Mouse (Mus musculus): ENCODE data around the gene Dennd1a.

Gene Dennd1a

DNA sequence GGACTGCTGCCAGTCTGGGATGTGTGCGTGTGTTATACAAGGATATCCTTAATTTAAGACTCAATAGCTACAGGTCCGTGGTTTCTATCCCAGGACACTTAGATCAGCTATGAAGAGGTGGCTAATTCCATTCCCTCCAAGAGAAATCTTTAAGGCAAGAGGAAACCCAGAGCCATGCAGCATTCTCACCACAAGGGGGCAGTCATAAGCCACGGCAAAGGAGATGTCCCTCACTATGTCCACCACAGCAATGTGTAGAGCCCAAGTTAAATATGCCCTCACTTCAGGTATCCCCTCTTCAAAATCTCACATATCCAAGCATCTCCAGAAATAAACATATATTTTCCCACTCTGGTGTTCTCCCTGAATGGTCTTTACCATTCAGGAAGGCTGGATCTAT is 471.5 kb downstream of the Dennd1a start:
- peak; percentile 40 for DNase-seq (ENCODE audit: low spot score)

GRCm38 (mm10) chr2:37814820-37815361 is 472.3 kb downstream of the Dennd1a start:
- DNase-seq (ENCODE audit: low spot score): no peak

DNA sequence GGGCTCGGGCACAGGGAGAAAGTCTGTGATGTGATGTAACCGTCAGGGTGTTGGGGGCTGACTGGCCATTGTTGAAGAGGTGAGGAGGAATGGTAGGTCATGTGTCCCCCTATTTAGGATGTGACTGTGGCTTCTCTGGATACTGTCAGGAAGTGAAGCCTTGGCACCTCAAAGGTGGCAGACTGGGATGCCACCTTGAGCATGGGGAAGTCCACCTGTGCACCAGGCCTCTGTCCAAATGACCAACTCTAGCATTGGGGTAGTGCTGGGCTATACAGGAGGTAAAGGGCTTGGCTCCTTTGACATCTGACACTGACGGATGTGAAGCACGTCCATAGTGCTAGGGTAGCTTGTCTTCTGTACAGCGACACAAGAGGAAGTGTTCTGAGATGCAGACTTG is 474.8 kb downstream of the Dennd1a start:
- DNase-seq (ENCODE audit: low spot score): no peak

- no peak for DNase-seq (ENCODE audit: low spot score)
Observed at GRCm38 (mm10) chr2:37811682-37812081, 475.5 kb downstream of the Dennd1a start.

- peak; percentile 15 for DNase-seq (ENCODE audit: low spot score)
Observed at GRCm38 (mm10) chr2:37802610-37803212, 484.5 kb downstream of the Dennd1a start.

- no peak for DNase-seq (ENCODE audit: low spot score)
Observed at GRCm38 (mm10) chr2:37801687-37802086, 485.5 kb downstream of the Dennd1a start.

- DNase-seq (ENCODE audit: low spot score): no peak
Observed at GRCm38 (mm10) chr2:37799137-37799536, 488.1 kb downstream of the Dennd1a start.

DNA sequence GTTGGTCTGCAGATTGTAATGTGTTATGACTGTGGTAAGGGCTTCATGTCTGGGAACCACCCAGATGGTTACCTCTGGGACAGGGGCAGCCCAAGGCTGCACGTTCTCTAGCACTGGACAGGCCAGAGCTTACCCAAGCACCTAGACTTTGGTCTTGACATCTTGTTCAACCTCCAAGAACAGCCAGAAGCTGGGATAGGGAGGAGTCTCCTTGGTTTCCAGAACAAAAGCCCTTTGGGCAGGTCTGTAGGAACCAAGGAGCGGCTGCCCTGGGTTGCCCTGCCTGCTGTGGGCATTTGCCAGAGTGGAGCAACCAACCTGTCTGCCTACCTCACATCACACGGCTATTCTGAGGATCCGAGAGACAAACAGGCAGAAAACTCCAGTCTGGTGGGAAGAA is 490.1 kb downstream of the Dennd1a start:
- DNase-seq (ENCODE audit: low spot score): no peak

- no peak for DNase-seq (ENCODE audit: low spot score)
Observed at GRCm38 (mm10) chr2:37796021-37796420, 491.2 kb downstream of the Dennd1a start.

GRCm38 (mm10) chr2:37791340-37791739 is 495.9 kb downstream of the Dennd1a start:
- DNase-seq (ENCODE audit: low spot score): no peak

DNA sequence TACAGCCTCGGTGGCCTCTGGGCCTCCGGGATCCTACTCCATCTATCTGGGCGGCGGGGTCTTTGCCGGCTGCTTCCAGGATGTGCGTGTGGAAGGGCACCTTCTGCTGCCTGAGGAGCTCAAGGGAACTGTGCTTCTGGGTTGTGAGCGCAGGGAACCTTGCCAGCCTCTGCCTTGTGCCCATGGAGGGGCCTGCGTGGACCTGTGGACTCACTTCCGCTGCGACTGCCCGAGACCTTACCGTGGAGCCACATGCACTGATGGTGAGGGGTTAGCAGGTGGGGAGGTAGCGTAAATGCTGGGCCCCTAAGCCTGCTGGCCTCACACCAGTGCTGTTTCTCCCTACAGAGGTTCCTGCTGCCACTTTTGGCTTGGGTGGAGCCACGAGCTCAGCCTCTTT is 496.5 kb downstream of the Dennd1a start:
- no peak for DNase-seq (ENCODE audit: low spot score)

- DNase-seq (ENCODE audit: low spot score): no peak
Observed at GRCm38 (mm10) chr2:37789995-37790394, 497.2 kb downstream of the Dennd1a start.

- DNase-seq (ENCODE audit: low spot score): no peak
Observed at GRCm38 (mm10) chr2:37789029-37789428, 498.2 kb downstream of the Dennd1a start.

- DNase-seq (ENCODE audit: low spot score): no peak
Observed at GRCm38 (mm10) chr2:37788176-37788962, 498.8 kb downstream of the Dennd1a start.

DNA sequence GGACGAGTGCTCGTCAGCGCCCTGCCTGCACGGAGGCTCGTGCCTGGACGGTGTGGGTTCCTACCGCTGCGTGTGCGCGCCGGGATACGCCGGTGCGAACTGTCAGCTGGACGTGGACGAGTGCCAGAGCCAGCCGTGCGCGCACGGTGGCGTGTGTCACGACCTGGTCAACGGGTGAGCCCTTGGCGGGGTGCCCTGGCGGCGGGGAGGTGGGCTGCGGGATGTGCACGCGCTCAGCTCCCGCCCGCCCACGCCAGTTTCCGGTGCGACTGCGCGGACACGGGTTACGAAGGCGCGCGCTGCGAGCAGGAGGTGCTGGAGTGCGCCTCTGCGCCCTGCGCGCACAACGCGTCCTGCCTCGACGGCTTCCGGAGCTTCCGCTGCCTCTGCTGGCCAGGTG is 500.7 kb downstream of the Dennd1a start:
- no peak for DNase-seq (ENCODE audit: low spot score)

DNA sequence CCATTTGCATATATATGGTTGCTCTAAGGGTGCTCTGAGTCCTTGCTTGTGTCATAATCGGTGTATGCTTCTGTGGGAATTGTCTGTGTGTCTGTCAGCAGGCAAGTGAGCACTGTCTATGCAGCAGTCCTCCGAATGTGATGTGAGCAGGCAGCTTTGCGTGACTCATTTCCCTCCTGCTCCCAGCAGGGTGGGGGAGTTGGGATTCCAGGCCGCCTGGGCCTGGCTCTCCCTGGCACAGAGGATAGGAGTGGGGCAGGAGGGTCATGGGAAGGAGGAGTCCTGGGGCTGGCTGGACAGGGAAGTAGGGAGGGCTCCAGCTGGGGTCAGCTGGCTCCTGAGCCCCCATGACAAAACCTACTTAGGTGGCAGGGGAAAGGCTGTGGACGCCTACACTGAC is 502.7 kb downstream of the Dennd1a start:
- DNase-seq (ENCODE audit: low spot score): no peak

DNA sequence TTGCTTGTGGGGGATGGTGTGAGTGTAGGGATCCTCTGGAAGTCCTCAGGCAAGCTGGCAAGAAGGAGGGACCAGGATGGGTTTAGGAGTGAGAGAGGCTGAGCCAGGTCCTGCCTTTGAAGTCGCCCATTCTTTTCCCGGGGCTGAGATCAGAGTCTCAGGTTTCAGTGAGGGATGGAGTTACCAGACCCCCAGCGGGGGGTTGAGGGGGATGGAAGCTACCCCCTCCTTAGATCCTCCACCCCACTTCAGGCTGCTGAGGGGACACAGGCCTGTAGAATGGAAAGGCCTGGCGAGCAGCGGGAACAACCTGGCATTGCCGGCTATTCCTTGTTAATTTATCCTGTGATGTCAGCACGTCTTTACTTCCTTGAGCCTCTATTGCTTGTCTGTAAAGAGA is 505.2 kb downstream of the Dennd1a start:
- no peak for DNase-seq (ENCODE audit: low spot score)

DNA sequence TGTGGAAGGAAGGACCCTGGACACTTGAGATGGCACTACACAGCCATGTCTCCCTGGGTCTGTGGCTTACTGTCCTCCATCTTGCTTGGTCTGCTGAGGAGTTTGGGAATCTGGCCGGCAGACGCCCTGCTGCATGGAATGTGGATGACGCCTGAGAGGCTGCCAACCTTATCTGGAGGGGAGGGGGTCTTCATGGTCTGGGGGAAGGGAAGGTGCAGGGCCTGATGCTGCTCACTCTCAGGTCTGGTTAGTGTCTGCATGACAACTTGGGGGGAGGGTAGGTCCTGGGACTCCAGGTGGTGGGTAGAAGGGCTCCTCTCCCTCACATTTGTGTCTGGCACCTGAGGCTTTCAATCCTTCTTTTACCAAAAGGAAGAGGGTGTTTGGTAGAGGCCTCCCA is 505.8 kb downstream of the Dennd1a start:
- no peak for DNase-seq (ENCODE audit: low spot score)

- DNase-seq (ENCODE audit: low spot score): no peak
Observed at GRCm38 (mm10) chr2:37780270-37780929, 506.8 kb downstream of the Dennd1a start.

GRCm38 (mm10) chr2:37777958-37778720 is 509.1 kb downstream of the Dennd1a start:
- DNase-seq (ENCODE audit: low spot score): no peak

GRCm38 (mm10) chr2:37776611-37777411 is 510.4 kb downstream of the Dennd1a start:
- no peak for DNase-seq (ENCODE audit: low spot score)

Data from T-cell, adult 2 months (primary cell).